In genomic region chr6:21719121-21719520, GRCm38 (mm10) we compare ENCODE assay signal across 24 mouse cellular contexts.
A peak's percentile ranks its signal among the peaks of the same experiment; 100 is the strongest.
DNase-seq lines count a peak whose midpoint lies in the region; ATAC-seq lines count a peak whose summit lies in the region.
"Had no signal": no experiment of that assay in that cellular context is flagged by ENCODE, and none has a peak within 500 bp of the region (broad histone marks: within the 10 kb centered on the region; RNA-seq: fewer than 3 reads in every experiment).

No protein-coding gene starts in this region.

- H3K36me3 ChIP-seq in embryonic facial prominence, embryonic 14.5 days (ENCODE audit: control insufficient read depth, insufficient read depth, low read length) = no peaks in the 10 kb centered on the region
- H3K36me3 ChIP-seq in embryonic facial prominence, embryonic 10.5 days (replicated peaks) = no peaks in the 10 kb centered on the region
- H3K36me3 ChIP-seq: embryonic facial prominence, embryonic 12.5 days; forebrain, embryonic 15.5 days; G1E; heart, embryonic 15.5 days; hindbrain, embryonic 13.5 days had no signal

- DNase-seq in cerebellum, adult 11-12 months = no peak
- no peak for DNase-seq in embryonic facial prominence, embryonic 14.5 days (ENCODE audit: low spot score)
- DNase-seq in embryonic facial prominence, embryonic 10.5 days (ENCODE audit: low spot score) = no peak
- peak; percentile 65 for DNase-seq in brain, adult 2 months (ENCODE audit: low read depth, low spot score)
- DNase-seq in cerebellum, postnatal 14 days = peak; percentile 24 to 57
- no peak for DNase-seq in spleen, postnatal 4 days (ENCODE audit: low spot score in 2 of 2)
- DNase-seq: adrenal gland, adult 8-10 months; adrenal gland, postnatal 36 days; B cell, adult 2 months; embryo, embryonic 11 days; gastrocnemius, postnatal 10 days; heart, adult 2 months; heart, postnatal 14 days; kidney, adult 11 months; kidney, adult 9 months had no signal

- 51% methylated on average over 1 of the region's 1 CpGs for WGBS in embryonic facial prominence, embryonic 14.5 days
- 69% methylated on average over 1 of the region's 1 CpGs for WGBS in embryonic facial prominence, embryonic 10.5 days

- H3K4me1 ChIP-seq in embryonic facial prominence, embryonic 14.5 days (ENCODE audit: control insufficient read depth, insufficient read depth, low read length) = no peaks in the 10 kb centered on the region
- no peaks in the 10 kb centered on the region for H3K4me1 ChIP-seq in embryonic facial prominence, embryonic 10.5 days
- H3K4me1 ChIP-seq: embryonic facial prominence, embryonic 12.5 days; heart, embryonic 15.5 days; hindbrain, embryonic 13.5 days had no signal

- no peaks in the 10 kb centered on the region for H3K27me3 ChIP-seq in embryonic facial prominence, embryonic 14.5 days (replicated peaks; ENCODE audit: control insufficient read depth, insufficient read depth, low read length)
- H3K27me3 ChIP-seq in embryonic facial prominence, embryonic 10.5 days (replicated peaks; ENCODE audit: low read depth, poor library complexity, severe bottlenecking) = no peaks in the 10 kb centered on the region
- H3K27me3 ChIP-seq: embryonic facial prominence, embryonic 12.5 days; forebrain, embryonic 15.5 days; heart, embryonic 15.5 days; hindbrain, embryonic 13.5 days had no signal

- no peak overlapping the region for H3K9ac ChIP-seq in embryonic facial prominence, embryonic 14.5 days (ENCODE audit: low read depth, low read length)
- H3K9ac ChIP-seq: embryonic facial prominence, embryonic 12.5 days; forebrain, embryonic 15.5 days; heart, embryonic 15.5 days; hindbrain, embryonic 13.5 days had no signal

- no peak overlapping the region for H3K27ac ChIP-seq in embryonic facial prominence, embryonic 14.5 days (replicated peaks; ENCODE audit: low read depth, low read length)
- no peak overlapping the region for H3K27ac ChIP-seq in embryonic facial prominence, embryonic 10.5 days (replicated peaks)
- H3K27ac ChIP-seq: embryonic facial prominence, embryonic 12.5 days; forebrain, embryonic 15.5 days; heart, adult 2 months; heart, embryonic 15.5 days; hindbrain, embryonic 13.5 days; hindbrain, postnatal 0 days had no signal

- H3K9me3 ChIP-seq in embryonic facial prominence, embryonic 14.5 days (ENCODE audit: control insufficient read depth, low read length) = no peaks in the 10 kb centered on the region
- H3K9me3 ChIP-seq in embryonic facial prominence, embryonic 10.5 days = no peaks in the 10 kb centered on the region
- H3K9me3 ChIP-seq: embryonic facial prominence, embryonic 12.5 days; forebrain, embryonic 15.5 days; G1E; heart, embryonic 15.5 days; hindbrain, embryonic 13.5 days had no signal

- H3K4me3 ChIP-seq in embryonic facial prominence, embryonic 14.5 days (ENCODE audit: low read depth, low read length) = no peak overlapping the region
- no peak overlapping the region for H3K4me3 ChIP-seq in embryonic facial prominence, embryonic 10.5 days
- H3K4me3 ChIP-seq: embryonic facial prominence, embryonic 12.5 days; forebrain, embryonic 15.5 days; heart, adult 2 months; heart, embryonic 15.5 days; hindbrain, embryonic 13.5 days had no signal

- ATAC-seq in cerebellum, adult (ENCODE audit: insufficient number of reproducible peaks, low FRiP score, low TSS enrichment) = 0 out of 2 replicates have a peak, but pooled peaks have one; percentile 45
- 0 out of 2 replicates have a peak, but pooled peaks have one; percentile 15 for ATAC-seq in embryonic facial prominence, embryonic 14.5 days (ENCODE audit: low read depth)
- ATAC-seq: CD4-positive, CD25-positive, alpha-beta regulatory T cell, adult 4 months; forebrain, embryonic 15.5 days; hindbrain, postnatal 0 days had no signal

- no peak overlapping the region for H3K4me2 ChIP-seq in embryonic facial prominence, embryonic 14.5 days (ENCODE audit: low read depth, low read length)
- H3K4me2 ChIP-seq: embryonic facial prominence, embryonic 12.5 days; forebrain, embryonic 15.5 days; heart, embryonic 11.5 days; heart, embryonic 15.5 days; hindbrain, embryonic 13.5 days had no signal

Comparison
In these comparisons a context has a peak if more than half of its experiments do, and no peak if none do; other contexts are left out.
1. DNase-seq: peak in brain, adult 2 months (single experiment) and cerebellum, postnatal 14 days (2 of 2); none in cerebellum, adult 11-12 months (single experiment), embryonic facial prominence, embryonic 14.5 days (single experiment), embryonic facial prominence, embryonic 10.5 days (single experiment) and spleen, postnatal 4 days (0 of 2).